Mouse (Mus musculus) cortical plate, adult 2 months (tissue): ENCODE data around the gene Cox7a2.

Source experiments
- CTCF ChIP-seq: fragments of 200-500 bp; IDR thresholded peaks from 2 replicates; pipeline ENCODE4 v1.5.1; 2011; ENCODE audit warnings: mild to moderate bottlenecking, control low read depth, low read length; ENCODE audit not compliant: insufficient read depth; ENCODE audit errors: extremely low read depth
- POLR2A ChIP-seq: fragments of 200-500 bp; IDR thresholded peaks from 2 replicates; pipeline ENCODE4 v1.6.1; 2011; ENCODE audit warnings: mild to moderate bottlenecking, low read length, control low read depth; ENCODE audit not compliant: insufficient read depth; ENCODE audit errors: extremely low read depth

GRCm38 (mm10) chr9:79785794-79786085 is 26.1 kb upstream of the Cox7a2 start:
- TF ChIP-seq POLR2A (no peak), CTCF (no peak)
